Mouse (Mus musculus) monocyte, adult 59 days (primary cell): ENCODE measurements around the gene S1pr3. TPM values are rescaled to one million over a fixed set of nuclear protein-coding genes. Genes with fewer than 3 reads are reported as not detected.

ENCODE experiments used
- total RNA-seq, 2 experiments: library from RNA; stranded (reverse); gene quantifications; one replicate each; pipeline ENCODE4 v1.2.4; 2023

Gene S1pr3
- 1 to 10 TPM in 1 of 2 experiments, under 1 TPM in 1; 0.76 to 1.1 TPM for total RNA-seq

GRCm38 (mm10) chr13:51408519-51409001, at the start of gene S1pr3:
S1pr3 (plus strand) TSS chr13:51408639.

Other genes starting within 250 kb of the S1pr3 start
- gene Nxnl2, start 237.6 kb upstream of the S1pr3 start, total RNA-seq: not detected
- gene Shc3, start 160.8 kb downstream of the S1pr3 start, total RNA-seq: not detected
- 10 to 100 TPM; 34.9 to 39.6 TPM for gene Cks2, start 236.6 kb downstream of the S1pr3 start, total RNA-seq
- gene Secisbp2, start 243.1 kb downstream of the S1pr3 start, total RNA-seq: 10 to 100 TPM; 63.0 to 63.1 TPM